Mouse (Mus musculus): Measurements from ENCODE around the gene Nebl. TPM values are rescaled to one million over a fixed set of nuclear protein-coding genes. Genes with fewer than 3 reads are reported as not detected.

Gene Nebl
- polyA plus RNA-seq, 2 experiments: 14.3 to 23.9 TPM

GRCm38 (mm10) chr2:17672156-17672555 is 59.1 kb downstream of the Nebl start:
- no peak for TF ChIP-seq POLR2A (IDR thresholded peaks at IDR 0.05; ENCODE audit: borderline replicate concordance, extremely low read depth, insufficient read depth, insufficient read length)
- ATAC-seq (ENCODE audit: low FRiP score, low read depth) (no peak), DNase-seq (ENCODE audit: low spot score) (no peak)
- Histone ChIP-seq H3K36me3 (ENCODE audit: control insufficient read depth, insufficient read depth, low read length) (no peaks in the 10 kb centered on the region), H3K9ac (ENCODE audit: low read depth, low read length, severe bottlenecking) (no peak overlapping the region), H3K27ac (replicated peaks; ENCODE audit: low read depth, low read length) (no peak overlapping the region), H3K4me1 (ENCODE audit: control insufficient read depth, insufficient read depth, low read length) (no peaks in the 10 kb centered on the region), H3K4me3 (replicated peaks; ENCODE audit: low read length) (no peak overlapping the region), H3K4me2 (replicated peaks; ENCODE audit: low read depth, low read length, severe bottlenecking) (no peak overlapping the region), H3K9me3 (ENCODE audit: control insufficient read depth, low read length) (no peaks in the 10 kb centered on the region), H3K27me3 (ENCODE audit: control insufficient read depth, insufficient read depth, low read length) (no peaks in the 10 kb centered on the region)
- 89% methylated on average over 10 of the region's 10 CpGs for WGBS

- Histone ChIP-seq H3K36me3 (ENCODE audit: control insufficient read depth, insufficient read depth, low read length) (no peaks in the 10 kb centered on the region), H3K4me3 (replicated peaks; ENCODE audit: low read length) (no peak overlapping the region), H3K4me1 (ENCODE audit: control insufficient read depth, insufficient read depth, low read length) (no peaks in the 10 kb centered on the region), H3K9ac (ENCODE audit: low read depth, low read length, severe bottlenecking) (no peak overlapping the region), H3K4me2 (replicated peaks; ENCODE audit: low read depth, low read length, severe bottlenecking) (no peak overlapping the region), H3K27ac (replicated peaks; ENCODE audit: low read depth, low read length) (no peak overlapping the region), H3K27me3 (ENCODE audit: control insufficient read depth, insufficient read depth, low read length) (no peaks in the 10 kb centered on the region), H3K9me3 (ENCODE audit: control insufficient read depth, low read length) (no peaks in the 10 kb centered on the region)
- DNase-seq (ENCODE audit: low spot score) (no peak), ATAC-seq (ENCODE audit: low FRiP score, low read depth) (no peak)
- no peak for TF ChIP-seq POLR2A (IDR thresholded peaks at IDR 0.05; ENCODE audit: borderline replicate concordance, extremely low read depth, insufficient read depth, insufficient read length)
- 80% methylated on average over 8 of the region's 8 CpGs for WGBS
These were observed 59.7 kb downstream of the Nebl start for GRCm38 (mm10) chr2:17671566-17671965.

GRCm38 (mm10) chr2:17669953-17670352 is 61.3 kb downstream of the Nebl start:
- no peak overlapping the region for H3K4me3 ChIP-seq (replicated peaks; ENCODE audit: low read length)
- DNase-seq (ENCODE audit: low spot score): no peak
- no peaks in the 10 kb centered on the region for H3K27me3 ChIP-seq (ENCODE audit: control insufficient read depth, insufficient read depth, low read length)
- no peak for TF ChIP-seq POLR2A (IDR thresholded peaks at IDR 0.05; ENCODE audit: borderline replicate concordance, extremely low read depth, insufficient read depth, insufficient read length)
- ATAC-seq (ENCODE audit: low FRiP score, low read depth): no peak
- 47% methylated on average over 10 of the region's 10 CpGs for WGBS
- no peaks in the 10 kb centered on the region for H3K36me3 ChIP-seq (ENCODE audit: control insufficient read depth, insufficient read depth, low read length)
- no peak overlapping the region for H3K4me2 ChIP-seq (replicated peaks; ENCODE audit: low read depth, low read length, severe bottlenecking)
- no peak overlapping the region for H3K9ac ChIP-seq (ENCODE audit: low read depth, low read length, severe bottlenecking)
- no peaks in the 10 kb centered on the region for H3K9me3 ChIP-seq (ENCODE audit: control insufficient read depth, low read length)
- no peak overlapping the region for H3K27ac ChIP-seq (replicated peaks; ENCODE audit: low read depth, low read length)
- no peaks in the 10 kb centered on the region for H3K4me1 ChIP-seq (ENCODE audit: control insufficient read depth, insufficient read depth, low read length)

- no peaks in the 10 kb centered on the region for H3K4me1 ChIP-seq (ENCODE audit: control insufficient read depth, insufficient read depth, low read length)
- no peak overlapping the region for H3K27ac ChIP-seq (replicated peaks; ENCODE audit: low read depth, low read length)
- DNase-seq (ENCODE audit: low spot score) (no peak), ATAC-seq (ENCODE audit: low FRiP score, low read depth) (no peak)
- H3K4me3 ChIP-seq (replicated peaks; ENCODE audit: low read length): no peak overlapping the region
- H3K36me3 ChIP-seq (ENCODE audit: control insufficient read depth, insufficient read depth, low read length): no peaks in the 10 kb centered on the region
- WGBS: 42% methylated on average over 2 of the region's 2 CpGs
- H3K27me3 ChIP-seq (ENCODE audit: control insufficient read depth, insufficient read depth, low read length): no peaks in the 10 kb centered on the region
- H3K9me3 ChIP-seq (ENCODE audit: control insufficient read depth, low read length): no peaks in the 10 kb centered on the region
- H3K9ac ChIP-seq (ENCODE audit: low read depth, low read length, severe bottlenecking): no peak overlapping the region
- no peak for TF ChIP-seq POLR2A (IDR thresholded peaks at IDR 0.05; ENCODE audit: borderline replicate concordance, extremely low read depth, insufficient read depth, insufficient read length)
- no peak overlapping the region for H3K4me2 ChIP-seq (replicated peaks; ENCODE audit: low read depth, low read length, severe bottlenecking)
These were observed 62.3 kb downstream of the Nebl start for GRCm38 (mm10) chr2:17669000-17669399.

- no peaks in the 10 kb centered on the region for H3K36me3 ChIP-seq (ENCODE audit: control insufficient read depth, insufficient read depth, low read length)
- no peak overlapping the region for H3K4me3 ChIP-seq (replicated peaks; ENCODE audit: low read length)
- H3K9ac ChIP-seq (ENCODE audit: low read depth, low read length, severe bottlenecking): no peak overlapping the region
- TF ChIP-seq POLR2A (IDR thresholded peaks at IDR 0.05; ENCODE audit: borderline replicate concordance, extremely low read depth, insufficient read depth, insufficient read length): no peak
- ATAC-seq (ENCODE audit: low FRiP score, low read depth) (no peak), DNase-seq (ENCODE audit: low spot score) (no peak)
- no peaks in the 10 kb centered on the region for H3K4me1 ChIP-seq (ENCODE audit: control insufficient read depth, insufficient read depth, low read length)
- H3K27ac ChIP-seq (replicated peaks; ENCODE audit: low read depth, low read length): no peak overlapping the region
- H3K9me3 ChIP-seq (ENCODE audit: control insufficient read depth, low read length): no peaks in the 10 kb centered on the region
- H3K27me3 ChIP-seq (ENCODE audit: control insufficient read depth, insufficient read depth, low read length): no peaks in the 10 kb centered on the region
- no peak overlapping the region for H3K4me2 ChIP-seq (replicated peaks; ENCODE audit: low read depth, low read length, severe bottlenecking)
- WGBS: 58% methylated on average over 5 of the region's 5 CpGs
These were observed 73.1 kb downstream of the Nebl start for GRCm38 (mm10) chr2:17658176-17658575.
